Mouse (Mus musculus): ENCODE results near the gene Cyp3a13.

DNA sequence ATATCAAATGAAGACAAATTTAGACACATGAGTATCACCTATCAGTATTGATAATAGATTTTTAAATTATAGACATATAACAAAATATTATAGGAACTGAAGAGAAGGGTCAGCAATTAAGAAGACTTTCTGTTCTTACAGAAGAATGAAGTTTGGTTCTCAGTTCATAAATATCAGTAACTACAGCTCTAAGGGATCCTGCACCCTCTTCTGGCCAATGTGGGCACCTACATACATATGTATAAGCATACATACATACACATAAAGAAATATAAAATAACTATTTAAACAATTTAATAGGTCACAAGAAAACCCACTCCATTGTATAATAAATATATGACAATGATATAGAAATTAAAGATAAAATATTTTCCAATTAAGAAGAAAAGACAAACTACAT lies 6.9 kb downstream of the Cyp3a13 start:
- no peak for TF ChIP-seq EP300 (IDR thresholded peaks at IDR 0.05; ENCODE audit: low read depth)
- peak; percentile 31; the same call in 1 of the 2 replicates for TF ChIP-seq CTCF (IDR thresholded peaks at IDR 0.05; ENCODE audit: low read depth)
